Mouse (Mus musculus): ENCODE measurements around the gene Trappc5. TPM values are rescaled to one million over a fixed set of nuclear protein-coding genes. Genes with fewer than 3 reads are reported as not detected.

The Trappc5 gene
- total and polyA plus RNA-seq, 3 experiments: 43.0 to 48.6 TPM; not detected in 1

GRCm38 (mm10) chr8:3670388-3670787 lies 5.7 kb upstream of the Trappc5 start:
- Histone ChIP-seq H3K4me1 (ENCODE audit: control insufficient read depth in 1 of 2, insufficient read depth in 2 of 2, low read length in 2 of 2) (0 out of 4 replicates have a peak, but pooled peaks cover 0 to 8% of the 10 kb centered on the region in 2 experiments), H3K79me2 (ENCODE audit: control insufficient read depth, insufficient read depth, low read length, poor library complexity) (no peaks in the 10 kb centered on the region), H3K9ac (ENCODE audit: control insufficient read depth, low read depth, low read length, poor library complexity, severe bottlenecking) (no peak overlapping the region), H3K36me3 (ENCODE audit: control insufficient read depth in 1 of 2, insufficient read depth in 2 of 2, low read length in 2 of 2) (peaks cover 0 to 1% of the 10 kb centered on the region in 2 experiments; a peak in 2 of 4 replicates), H3K4me3 (ENCODE audit: control insufficient read depth in 1 of 2, insufficient read depth in 1 of 2, low read depth in 2 of 2, low read length in 2 of 2) (no peak overlapping the region), H3K9me3 (replicated peaks; ENCODE audit: insufficient read depth, low read length) (no peaks in the 10 kb centered on the region), H3K27ac (ENCODE audit: control insufficient read depth, low read depth, low read length) (no peak overlapping the region), H3K27me3 (ENCODE audit: control insufficient read depth in 1 of 2, insufficient read depth in 2 of 2, low read length in 2 of 2) (peaks cover 0 to 4% of the 10 kb centered on the region in 2 experiments; a peak in 1 of 4 replicates)
- TF ChIP-seq ZKSCAN1 (IDR thresholded peaks at IDR 0.05; ENCODE audit: low read depth, low read length): no peak
- no peak for TF ChIP-seq USF2 (IDR thresholded peaks at IDR 0.05; ENCODE audit: borderline replicate concordance in 1 of 2, insufficient read depth in 1 of 2, low read depth in 1 of 2, low read length in 2 of 2)
- no peak for TF ChIP-seq RCOR1 (IDR thresholded peaks at IDR 0.05; ENCODE audit: low read depth, low read length)
- no peak for TF ChIP-seq JUND (IDR thresholded peaks at IDR 0.05; ENCODE audit: low read depth, low read length)
- TF ChIP-seq NELFE (IDR thresholded peaks at IDR 0.05; ENCODE audit: low read depth, low read length): no peak
- TF ChIP-seq UBTF (IDR thresholded peaks at IDR 0.05; ENCODE audit: borderline replicate concordance, insufficient read depth, low read depth, low read length): no peak
- TF ChIP-seq MAFK (IDR thresholded peaks at IDR 0.05; ENCODE audit: borderline replicate concordance, low read depth, low read length): no peak
- TF ChIP-seq ZMIZ1 (IDR thresholded peaks at IDR 0.05; ENCODE audit: low read depth, low read length): no peak
- TF ChIP-seq MXI1 (IDR thresholded peaks at IDR 0.05; ENCODE audit: low read depth, low read length): no peak
- TF ChIP-seq CHD2 (IDR thresholded peaks at IDR 0.05; ENCODE audit: low read length): no peak
- TF ChIP-seq CHD1 (IDR thresholded peaks at IDR 0.05; ENCODE audit: low read depth, low read length): no peak
- no peak for TF ChIP-seq POLR2AphosphoS2 (IDR thresholded peaks at IDR 0.05; ENCODE audit: low read length)
- DNase-seq (ENCODE audit: low read depth, low spot score): no peak

- Histone ChIP-seq H3K4me3 (ENCODE audit: control insufficient read depth in 1 of 2, insufficient read depth in 1 of 2, low read depth in 2 of 2, low read length in 2 of 2) (peak within 1 kb of the TSS; percentile 57 to 60), H3K9me3 (replicated peaks; ENCODE audit: insufficient read depth, low read length) (no peaks in the 10 kb centered on the region), H3K4me1 (ENCODE audit: control insufficient read depth in 1 of 2, insufficient read depth in 2 of 2, low read length in 2 of 2) (peaks cover 0 to 6% of the 10 kb centered on the region in 2 experiments; a peak in 2 of 4 replicates), H3K27me3 (ENCODE audit: control insufficient read depth in 1 of 2, insufficient read depth in 2 of 2, low read length in 2 of 2) (0 out of 4 replicates have a peak, but pooled peaks cover 0 to 1% of the 10 kb centered on the region in 2 experiments), H3K36me3 (ENCODE audit: control insufficient read depth in 1 of 2, insufficient read depth in 2 of 2, low read length in 2 of 2) (peaks cover 0 to 4% of the 10 kb centered on the region in 2 experiments; a peak in 2 of 4 replicates), H3K9ac (ENCODE audit: control insufficient read depth, low read depth, low read length, poor library complexity, severe bottlenecking) (peak within 1 kb of the TSS; percentile 46), H3K27ac (ENCODE audit: control insufficient read depth, low read depth, low read length) (no peak within 1 kb of the TSS), H3K79me2 (ENCODE audit: control insufficient read depth, insufficient read depth, low read length, poor library complexity) (peaks cover 7% of the 10 kb centered on the region)
- TF ChIP-seq SMC3 (IDR thresholded peaks at IDR 0.05; ENCODE audit: low read depth, low read length): peak; percentile 94
- peak; percentile 88 to 94 (median 92) for TF ChIP-seq CTCF (IDR thresholded peaks at IDR 0.05 in 2 of 3, conservative IDR thresholded peaks at IDR 0.05 in 1 of 3; ENCODE audit: control insufficient read depth in 1 of 3, insufficient read depth in 1 of 3, low read depth in 2 of 3, low read length in 3 of 3, poor library complexity in 1 of 3, severe bottlenecking in 1 of 3)
- peak; percentile 92 for TF ChIP-seq RAD21 (IDR thresholded peaks at IDR 0.05; ENCODE audit: low read depth, low read length)
- TF ChIP-seq MYC (IDR thresholded peaks at IDR 0.05; ENCODE audit: low read depth, low read length): no peak
- TF ChIP-seq MXI1 (IDR thresholded peaks at IDR 0.05; ENCODE audit: low read depth, low read length): no peak
- 0 out of 2 replicates have a peak, but pooled peaks have one; percentile 21 for TF ChIP-seq TBP (IDR thresholded peaks at IDR 0.05; ENCODE audit: low read depth, low read length)
- TF ChIP-seq ZC3H11A (IDR thresholded peaks at IDR 0.05; ENCODE audit: low read depth, low read length): peak; percentile 83
- peak; percentile 81 for DNase-seq (ENCODE audit: low read depth, low spot score)
These were observed 4.1 kb upstream of the Trappc5 start, which contains the start of gene Fcor for GRCm38 (mm10) chr8:3671980-3672491. Fcor (minus strand) TSS chr8:3672362.

Measured in MEL (cell line).